Mouse (Mus musculus) liver, embryonic 14.5 days (tissue): ENCODE data around the gene Zfp963.

ENCODE experiments used
- CTCF ChIP-seq: IDR thresholded peaks from 2 replicates; pipeline ENCODE4 v1.5.1; 2016; ENCODE audit warnings: antibody characterized with exemption, low read depth, control low read depth
- EP300 ChIP-seq: IDR thresholded peaks from 2 replicates; pipeline ENCODE4 v1.6.1; 2016; ENCODE audit warnings: antibody characterized with exemption, low read depth

DNA sequence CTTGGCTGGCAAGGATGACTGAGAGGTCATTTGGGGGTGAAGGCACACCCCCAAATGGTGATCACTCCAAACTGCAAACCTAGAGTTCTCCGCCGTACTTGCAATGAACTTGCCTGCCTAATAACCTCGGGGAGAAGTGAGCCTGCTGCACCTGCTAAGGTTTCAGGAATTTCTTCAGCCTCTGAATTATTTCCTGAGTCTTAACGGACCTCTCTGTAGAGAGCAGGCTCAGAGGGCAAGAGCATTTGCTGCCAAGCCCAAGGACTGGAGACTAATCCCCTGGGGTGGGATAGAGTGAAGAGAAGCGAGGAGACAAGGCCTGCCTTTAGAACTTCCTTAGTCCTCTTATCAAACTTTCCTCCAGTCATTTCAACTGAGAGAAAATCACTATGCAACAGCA lies 40.0 kb upstream of the Zfp963 start:
- TF ChIP-seq CTCF (no peak), EP300 (no peak)
